Mouse (Mus musculus) Patski (cell line): Measurements from ENCODE around the gene Vps13d. TPM values are rescaled to one million over a fixed set of nuclear protein-coding genes. Genes with fewer than 3 reads are reported as not detected.

ENCODE experiments used
- ATAC-seq: fragments of 100-300 bp; one replicate; pipeline ENCODE4 v1.8.0; 2021
- CTCF ChIA-PET: fragments of 350-600 bp; sonication (Branson Sonifier 250); formaldehyde crosslinking; loops from one replicate; lab custom pipeline; 2022; ENCODE audit warnings: inconsistent platforms; lab: Charles Lee
- POLR2A ChIA-PET: fragments of 350-600 bp; sonication (Branson Sonifier 250); formaldehyde crosslinking; loops from one replicate; lab custom pipeline; 2022; ENCODE audit warnings: antibody characterized with exemption, inconsistent platforms; lab: Charles Lee
- DNase-seq: peaks from one replicate; pipeline ENCODE4 v3.0.0-alpha.2; 2011; ENCODE audit warnings: low read depth, low spot score
- H3K27me3 ChIP-seq: fragments of 371-371 bp; one replicate; pipeline ENCODE4 v1.5.1; 2021
- CTCF ChIP-seq: fragments of 100-300 bp; IDR thresholded peaks from one replicate; pipeline ENCODE4 v1.5.1; 2021
- in situ Hi-C: fragments of 300-500 bp; cut with MboI; formaldehyde crosslinking; loops from 3 replicates; pipeline ENCODE4 v1.11.1; 2018; ENCODE audit warnings: low pct_unique_long_range_greater_than_20kb, mixed read lengths
- polyA plus RNA-seq: library from polyadenylated mRNA; unstranded; gene quantifications from one replicate; pipeline ENCODE4 v1.2.3, GENCODE M21; 2021

Gene Vps13d
- polyA plus RNA-seq, 1 experiment from 2014 or later: 36.6 TPM

DNA sequence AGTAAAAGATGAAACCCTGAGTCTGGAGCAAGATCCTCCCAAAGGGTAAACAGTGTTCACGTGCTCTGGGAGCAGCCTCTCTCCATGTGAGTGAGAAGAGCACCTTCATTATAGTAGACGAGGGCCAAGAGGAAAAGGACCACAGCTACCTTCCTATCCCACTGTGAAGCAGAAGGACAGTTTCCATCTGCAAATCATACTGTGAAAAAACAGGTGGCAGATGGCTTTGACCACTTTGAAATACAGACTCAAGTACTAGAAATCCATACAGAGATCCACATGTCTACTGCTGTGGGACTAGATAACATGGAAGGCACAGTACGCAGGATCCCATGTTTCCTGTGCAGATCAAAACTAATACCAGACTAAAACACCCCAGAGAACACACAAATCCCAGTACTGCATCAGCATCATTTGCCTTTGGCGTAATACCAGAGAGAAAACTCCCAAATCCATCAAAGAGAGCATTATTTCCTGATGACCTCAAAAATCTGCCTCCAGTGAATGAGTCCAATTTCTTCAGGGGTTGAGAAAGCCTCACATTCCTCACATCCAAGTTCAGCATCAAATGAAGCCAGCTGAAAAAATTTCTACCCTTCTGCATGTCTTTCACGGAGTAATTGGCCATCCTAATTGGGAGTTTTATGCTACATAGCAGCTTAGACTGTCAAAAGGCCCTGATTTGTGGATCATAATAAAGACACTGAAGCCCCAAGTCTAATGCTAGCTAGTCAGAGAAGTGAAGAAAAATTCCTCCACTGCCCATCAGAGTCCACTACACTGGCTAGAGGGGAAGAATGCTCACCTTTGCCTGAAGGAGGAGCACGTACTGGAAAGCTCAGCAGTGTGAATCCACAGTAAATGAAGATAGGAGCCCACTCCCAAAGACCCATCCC is 92.7 kb downstream of the Vps13d start:
- ChIA-PET POLR2A (no interaction called here), CTCF (interaction anchor here (0.9 to 1.4 kb wide), 4 partner anchors 10 to 212 kb away, joined by 3 to 5 read pairs (median 4); no protein-coding TSS in a partner anchor)
- peak; percentile 57 for DNase-seq
- peak; percentile 57 for ATAC-seq
- in situ Hi-C loops: loop anchor here (25.0 kb wide), 1 partner anchor 540 kb away; the partner anchor contains the start of gene Gm13124
- H3K27me3 ChIP-seq: no peaks in the 10 kb centered on the region
- TF ChIP-seq CTCF: no peak

DNA sequence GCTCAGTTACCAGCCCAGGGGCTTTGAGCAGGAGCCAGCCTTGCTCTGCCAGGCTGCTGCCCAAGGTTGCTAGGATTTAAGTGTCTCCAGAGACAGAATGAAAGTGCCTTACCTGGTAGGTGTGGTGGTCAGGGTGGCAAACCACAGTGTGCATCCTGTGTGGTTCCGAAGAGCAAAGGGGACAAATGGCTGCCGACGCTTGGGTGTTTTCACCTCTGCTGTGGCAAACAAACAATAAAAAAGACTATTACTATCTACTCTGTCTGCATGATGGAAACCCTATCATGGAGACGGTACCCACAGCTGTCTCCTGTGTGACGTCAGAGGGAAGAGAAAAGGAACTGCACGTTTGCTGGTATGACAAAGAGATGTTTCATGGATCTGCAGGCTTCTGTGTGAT is 95.0 kb downstream of the Vps13d start:
- DNase-seq: no peak
- ChIA-PET CTCF (no interaction called here), POLR2A (no interaction called here)
- no peak for ATAC-seq
- H3K27me3 ChIP-seq: no peaks in the 10 kb centered on the region
- in situ Hi-C loops: loop anchor here (25.0 kb wide), 1 partner anchor 538 kb away; the partner anchor contains the start of gene Gm13124
- TF ChIP-seq CTCF: no peak

DNA sequence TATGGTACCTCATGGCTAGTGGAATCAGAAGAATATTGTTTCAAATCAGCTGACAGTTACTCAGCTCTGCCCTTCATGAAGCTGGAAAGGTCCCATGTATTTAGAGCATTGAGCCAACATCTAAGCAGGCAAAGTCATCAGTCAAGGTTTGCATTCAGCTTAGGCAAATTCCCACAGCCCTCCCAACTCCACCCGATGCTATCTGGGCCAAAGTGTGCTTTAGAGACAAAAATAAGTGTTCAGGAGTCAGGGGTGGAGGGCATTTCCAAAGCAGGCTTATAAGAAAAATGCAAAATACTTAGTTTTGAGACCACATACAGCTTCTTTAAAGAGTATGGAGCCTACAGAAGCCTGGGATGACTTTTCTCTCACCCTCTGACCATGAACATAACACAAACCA is 95.5 kb downstream of the Vps13d start:
- ChIA-PET POLR2A (no interaction called here), CTCF (no interaction called here)
- no peak for TF ChIP-seq CTCF
- in situ Hi-C loops: no loop called here
- ATAC-seq (no peak), DNase-seq (no peak)
- no peaks in the 10 kb centered on the region for H3K27me3 ChIP-seq

DNA sequence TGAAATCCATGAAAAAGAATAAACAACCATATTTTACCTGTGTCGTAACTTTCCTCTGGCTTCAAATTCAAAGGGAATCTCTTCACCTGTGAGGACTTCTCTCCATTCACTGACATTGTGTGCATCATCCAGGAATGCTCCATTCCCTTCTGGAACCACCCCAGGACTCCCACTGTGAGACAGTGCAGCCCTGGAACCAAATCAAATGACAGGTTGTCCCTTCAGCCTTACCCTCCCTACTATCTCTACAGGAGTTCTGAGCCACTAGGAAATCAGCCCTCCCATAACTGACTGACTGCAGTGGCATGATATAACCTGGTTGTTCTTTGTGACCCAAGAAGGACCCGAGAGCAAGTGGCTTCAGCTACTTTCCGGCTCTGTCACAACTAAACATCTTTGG is 96.8 kb downstream of the Vps13d start:
- no peaks in the 10 kb centered on the region for H3K27me3 ChIP-seq
- in situ Hi-C loops: no loop called here
- TF ChIP-seq CTCF: no peak
- ChIA-PET CTCF (interaction anchor here (1.6 kb wide), 1 partner anchor 10 kb away, joined by 3 read pairs; no protein-coding TSS in a partner anchor), POLR2A (no interaction called here)
- ATAC-seq (no peak), DNase-seq (no peak)

DNA sequence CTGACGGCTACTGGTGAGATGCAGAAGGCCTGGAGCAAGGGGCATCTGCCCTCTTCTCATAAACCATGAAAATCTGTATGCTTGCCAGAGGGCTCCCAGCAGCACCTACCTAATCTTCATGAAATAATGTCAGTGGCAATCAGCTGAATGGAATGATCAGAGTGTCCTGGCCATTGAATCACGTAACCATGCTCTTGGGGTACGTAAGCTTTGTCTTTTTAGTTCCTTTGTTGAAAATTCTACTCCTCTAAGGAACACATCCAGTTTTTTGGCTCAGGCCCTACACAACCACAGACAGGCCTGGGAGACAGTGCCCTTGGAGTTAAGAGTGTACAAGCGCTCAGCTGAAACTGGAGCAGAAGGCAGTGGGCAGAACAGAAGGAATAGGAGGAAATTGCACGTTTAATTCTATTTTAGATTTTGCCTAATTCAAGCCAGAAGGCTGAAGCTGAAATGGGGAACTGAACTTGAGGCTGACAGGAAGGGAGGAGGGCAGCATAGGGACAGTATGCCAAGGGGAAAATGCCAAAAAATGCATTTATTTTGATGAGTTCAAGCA is 98.2 kb downstream of the Vps13d start:
- ChIA-PET CTCF (interaction anchor here (1.2 to 1.7 kb wide), 3 partner anchors 8 to 18 kb away, joined by 3 to 5 read pairs (median 3); no protein-coding TSS in a partner anchor), POLR2A (interaction anchor here (0.9 kb wide), 1 partner anchor 23 kb away, joined by 4 read pairs; no protein-coding TSS in a partner anchor)
- ATAC-seq: no peak
- no peak for TF ChIP-seq CTCF
- DNase-seq: no peak
- in situ Hi-C loops: no loop called here
- H3K27me3 ChIP-seq: no peaks in the 10 kb centered on the region

DNA sequence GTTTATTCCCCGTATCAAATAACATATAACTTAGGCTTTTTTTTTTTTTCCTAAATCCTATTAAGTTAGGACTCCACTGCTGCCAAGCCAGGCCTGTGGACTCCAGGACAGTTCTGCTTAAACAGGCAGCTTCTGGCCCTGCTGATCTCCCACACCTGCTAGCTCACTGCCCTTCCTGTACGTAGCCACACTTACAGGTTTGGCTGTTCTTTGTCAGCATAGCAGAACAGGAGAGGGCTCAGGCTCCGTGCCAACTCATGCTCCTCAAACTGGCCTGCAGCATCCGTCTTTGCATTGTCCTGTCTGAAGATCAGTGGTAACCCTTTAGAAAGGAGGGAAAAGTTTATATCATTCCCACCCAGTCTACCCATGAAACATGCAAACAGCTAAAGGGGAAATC is 108.3 kb downstream of the Vps13d start:
- DNase-seq (no peak), ATAC-seq (no peak)
- ChIA-PET POLR2A (no interaction called here), CTCF (interaction anchor here (1.1 kb wide), 1 partner anchor 10 kb away, joined by 5 read pairs; no protein-coding TSS in a partner anchor)
- in situ Hi-C loops: no loop called here
- TF ChIP-seq CTCF: no peak
- H3K27me3 ChIP-seq: no peaks in the 10 kb centered on the region

DNA sequence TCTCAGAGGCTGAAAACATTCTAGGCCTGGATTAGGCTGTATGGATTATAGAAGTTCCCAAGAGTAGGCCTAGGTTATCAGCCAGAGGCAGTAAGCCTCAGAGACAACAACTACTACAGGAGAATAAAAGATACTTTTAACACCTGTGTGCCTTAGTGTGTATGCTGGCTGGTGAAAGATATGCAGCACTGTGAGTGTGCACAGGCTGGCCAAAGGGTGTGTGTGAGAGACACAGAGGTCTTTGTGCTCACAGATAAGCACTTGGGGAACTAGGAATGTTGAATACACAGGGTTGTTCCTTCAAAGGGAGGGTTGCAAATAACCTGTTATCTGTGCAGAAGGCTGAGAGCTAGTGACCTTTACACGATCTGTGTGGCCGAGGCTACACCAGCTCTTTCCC is 115.5 kb downstream of the Vps13d start:
- ChIA-PET CTCF (interaction anchor here (1.3 to 1.4 kb wide), 2 partner anchors 18 to 63 kb away, joined by 3 read pairs; no protein-coding TSS in a partner anchor), POLR2A (no interaction called here)
- ATAC-seq (no peak), DNase-seq (no peak)
- H3K27me3 ChIP-seq: no peaks in the 10 kb centered on the region
- no peak for TF ChIP-seq CTCF
- in situ Hi-C loops: no loop called here

DNA sequence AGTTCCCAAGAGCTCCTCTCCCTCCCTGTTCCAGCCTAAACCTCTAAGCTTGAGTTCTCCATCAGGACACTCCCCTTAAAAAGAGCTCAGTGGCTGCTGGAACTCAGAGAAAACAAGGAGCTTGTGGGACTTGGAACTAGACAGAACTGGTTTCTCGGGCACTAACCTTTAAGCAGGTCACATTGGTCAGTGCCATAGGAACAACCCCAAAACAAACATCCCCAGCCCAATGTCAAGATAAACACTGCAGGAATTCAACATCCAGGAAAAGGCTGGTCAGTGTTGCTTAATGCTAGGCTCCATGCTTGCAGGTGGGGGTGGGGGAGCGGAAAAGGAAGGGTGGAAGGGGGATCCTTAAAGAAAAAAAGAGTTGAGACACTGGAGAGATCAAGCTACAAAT is 120.5 kb downstream of the Vps13d start:
- ATAC-seq (no peak), DNase-seq (no peak)
- no peaks in the 10 kb centered on the region for H3K27me3 ChIP-seq
- POLR2A ChIA-PET: interaction anchor here (0.9 to 1.2 kb wide), 2 partner anchors 12 to 23 kb away, joined by 3 to 4 read pairs; no protein-coding TSS in a partner anchor
- in situ Hi-C loops: no loop called here
- TF ChIP-seq CTCF: no peak
- CTCF ChIA-PET: interaction anchor here (0.9 kb wide), 1 partner anchor 9 kb away, joined by 3 read pairs; no protein-coding TSS in a partner anchor

DNA sequence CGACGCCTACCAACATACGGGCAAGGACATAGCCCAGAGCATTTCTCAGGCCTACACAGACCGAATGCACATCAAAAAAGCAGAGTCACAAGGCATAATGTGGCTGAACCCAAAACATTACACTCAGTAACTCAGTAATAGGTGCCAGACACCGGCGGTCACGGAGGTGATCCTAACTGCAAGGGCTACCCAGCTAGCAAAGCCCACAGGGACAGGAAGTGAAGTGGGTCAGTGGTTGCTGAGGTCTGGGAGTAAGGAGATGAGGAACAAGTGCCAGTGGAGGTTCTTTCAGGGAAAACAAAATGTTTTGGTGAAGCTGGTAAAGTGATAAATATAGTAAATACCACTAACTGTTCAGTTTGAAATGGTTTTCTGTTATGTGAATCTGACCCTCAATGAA is 121.1 kb downstream of the Vps13d start:
- DNase-seq (no peak), ATAC-seq (no peak)
- TF ChIP-seq CTCF: no peak
- CTCF ChIA-PET: interaction anchor here (0.9 kb wide), 1 partner anchor 9 kb away, joined by 3 read pairs; no protein-coding TSS in a partner anchor
- in situ Hi-C loops: no loop called here
- H3K27me3 ChIP-seq: no peaks in the 10 kb centered on the region
- POLR2A ChIA-PET: interaction anchor here (0.9 to 1.2 kb wide), 2 partner anchors 12 to 24 kb away, joined by 3 to 4 read pairs; no protein-coding TSS in a partner anchor

DNA sequence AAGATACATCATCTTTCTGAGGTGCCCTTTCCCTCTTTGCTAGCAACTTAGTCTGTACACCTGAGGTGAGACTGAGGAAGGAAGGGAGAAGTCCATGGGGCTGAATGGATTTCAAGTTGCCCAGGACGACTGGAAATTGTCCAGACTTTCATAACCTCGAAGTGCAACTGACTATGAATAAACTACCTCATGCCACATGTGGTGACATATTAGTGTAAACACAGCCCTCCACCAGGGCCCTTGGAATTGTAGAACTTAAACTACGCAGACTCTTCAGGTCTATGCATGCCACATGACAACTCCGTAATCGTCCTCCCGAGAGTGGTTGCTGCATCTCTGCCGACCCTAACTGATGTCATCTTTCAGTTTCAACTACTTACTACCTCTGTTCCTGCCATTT is 122.9 kb downstream of the Vps13d start:
- CTCF ChIA-PET: interaction anchor here (0.8 kb wide), 1 partner anchor 176 kb away, joined by 3 read pairs; no protein-coding TSS in a partner anchor
- no peak for ATAC-seq

More for the DNA sequence above, 122.9 kb downstream of the Vps13d start:
- in situ Hi-C loops: no loop called here
- POLR2A ChIA-PET: no interaction called here
- no peak for TF ChIP-seq CTCF
- no peak for DNase-seq
- H3K27me3 ChIP-seq: no peaks in the 10 kb centered on the region
